Mouse (Mus musculus): ENCODE measurements around the gene Chat.

GRCm38 (mm10) chr14:32452552-32452951, 13.2 kb downstream of the Chat start:
- TF ChIP-seq CTCF (IDR thresholded peaks at IDR 0.05; ENCODE audit: control insufficient read depth, insufficient read depth, insufficient read length) = no peak
- no peak for TF ChIP-seq MAX (IDR thresholded peaks at IDR 0.05)
- no peak for TF ChIP-seq MYOD1 (IDR thresholded peaks at IDR 0.05; ENCODE audit: control insufficient read depth, insufficient read length, low read depth)
- no peak for TF ChIP-seq CEBPB (IDR thresholded peaks at IDR 0.05; ENCODE audit: low read depth)
- no peak for TF ChIP-seq MYOG (IDR thresholded peaks at IDR 0.05; ENCODE audit: control insufficient read depth, extremely low read depth, insufficient read length)
- no peak for TF ChIP-seq USF1 (IDR thresholded peaks at IDR 0.05; ENCODE audit: low read depth)
